In the genomic region with DNA sequence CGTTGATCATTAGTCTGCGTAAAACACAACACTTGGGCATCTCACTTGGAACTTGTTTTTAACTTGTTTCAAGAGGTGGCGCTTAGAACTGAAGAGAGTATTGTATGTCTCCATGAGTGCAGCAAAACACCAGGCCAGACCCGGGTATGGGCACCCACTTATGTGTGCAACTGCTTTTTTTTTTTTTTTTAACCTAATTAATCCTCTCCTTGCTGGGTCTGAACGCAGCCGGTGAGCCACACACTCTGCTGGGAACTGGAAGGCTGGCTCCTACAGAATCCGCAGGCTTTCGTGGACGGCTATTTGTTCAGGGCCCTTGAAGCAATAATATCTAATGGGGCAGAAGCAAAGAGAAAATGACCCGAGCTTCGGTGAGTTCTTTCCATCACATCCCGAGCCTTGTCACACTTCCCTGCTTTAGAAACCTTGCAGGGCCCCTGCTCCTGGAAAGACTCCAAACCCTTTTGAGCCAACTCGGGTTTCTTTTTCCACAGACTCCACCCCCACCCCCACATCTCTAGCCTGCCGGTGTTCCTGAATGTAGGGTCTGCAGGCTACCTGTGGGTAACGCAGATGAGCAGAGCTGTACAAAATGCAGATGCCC, we compare ENCODE assay signal across 9 mouse cellular contexts. TPM values are rescaled to one million over a fixed set of nuclear protein-coding genes. Genes with fewer than 3 reads are reported as not detected.
DNase-seq lines count a peak whose midpoint lies in the region; ATAC-seq lines count a peak whose summit lies in the region.
"Had no signal": no experiment of that assay in that cellular context is flagged by ENCODE, and none has a peak within 500 bp of the region (broad histone marks: within the 10 kb centered on the region; RNA-seq: fewer than 3 reads in every experiment).

No protein-coding gene starts in this region.

- no peak overlapping the region for H3K27ac ChIP-seq in lung, embryonic 16.5 days (ENCODE audit: low read length)
- no peak overlapping the region for H3K27ac ChIP-seq in intestine, embryonic 16.5 days (ENCODE audit: low read length)
- peak overlapping the region; percentile 33; the same call in 1 of the 2 replicates for H3K27ac ChIP-seq in stomach, embryonic 14.5 days (ENCODE audit: low read length)

- H3K9me3 ChIP-seq in lung, embryonic 16.5 days (ENCODE audit: control insufficient read depth, low read length), result no peaks in the 10 kb centered on the region
- H3K9me3 ChIP-seq in intestine, embryonic 16.5 days (ENCODE audit: control insufficient read depth, low read length), result no peaks in the 10 kb centered on the region
- no peaks in the 10 kb centered on the region for H3K9me3 ChIP-seq in stomach, embryonic 14.5 days (ENCODE audit: control insufficient read depth, low read depth, low read length)

- ATAC-seq in lung, embryonic 16.5 days (ENCODE audit: low read depth), result no peak
- ATAC-seq in intestine, embryonic 16.5 days, result 0 out of 2 replicates have a peak, but pooled peaks have one; percentile 33
- ATAC-seq in stomach, embryonic 14.5 days (ENCODE audit: insufficient number of reproducible peaks, insufficient read depth, low FRiP score, low read depth), result no peak; the same call in 1 of the 2 replicates
- no peak for ATAC-seq in erythroid progenitor cell, adult 5-6 weeks (replicated peaks; ENCODE audit: low FRiP score, poor library complexity, severe bottlenecking)

- no peaks in the 10 kb centered on the region for H3K36me3 ChIP-seq in lung, embryonic 16.5 days (ENCODE audit: control insufficient read depth, insufficient read depth, low read length)
- H3K36me3 ChIP-seq in intestine, embryonic 16.5 days (ENCODE audit: control insufficient read depth, insufficient read depth, low read length), result no peaks in the 10 kb centered on the region
- no peaks in the 10 kb centered on the region for H3K36me3 ChIP-seq in stomach, embryonic 14.5 days (ENCODE audit: control insufficient read depth, insufficient read depth, low read length)

- peak overlapping the region; percentile 26 for H3K4me2 ChIP-seq in lung, embryonic 16.5 days (ENCODE audit: low read depth, low read length)
- H3K4me2 ChIP-seq in intestine, embryonic 16.5 days (ENCODE audit: low read depth, low read length), result 0 out of 2 replicates have a peak overlapping the region, but pooled peaks have one; percentile 3
- peak overlapping the region; percentile 10; the same call in 1 of the 2 replicates for H3K4me2 ChIP-seq in stomach, embryonic 14.5 days (replicated peaks; ENCODE audit: low read depth, low read length)

- H3K27me3 ChIP-seq in lung, embryonic 16.5 days (ENCODE audit: control insufficient read depth, insufficient read depth, low read depth, low read length), result no peaks in the 10 kb centered on the region
- no peaks in the 10 kb centered on the region for H3K27me3 ChIP-seq in intestine, embryonic 16.5 days (replicated peaks; ENCODE audit: control insufficient read depth, insufficient read depth, low read length)
- no peaks in the 10 kb centered on the region for H3K27me3 ChIP-seq in stomach, embryonic 14.5 days (ENCODE audit: control insufficient read depth, insufficient read depth, low read length)

- H3K9ac ChIP-seq in lung, embryonic 16.5 days (ENCODE audit: low read length), result no peak overlapping the region
- H3K9ac ChIP-seq in intestine, embryonic 16.5 days (ENCODE audit: low read depth, low read length), result no peak overlapping the region
- H3K9ac ChIP-seq in stomach, embryonic 14.5 days (replicated peaks; ENCODE audit: low read depth, low read length), result no peak overlapping the region

- no peak overlapping the region for H3K4me3 ChIP-seq in lung, embryonic 16.5 days (ENCODE audit: low read length)
- no peak overlapping the region for H3K4me3 ChIP-seq in intestine, embryonic 16.5 days (ENCODE audit: low read length)
- H3K4me3 ChIP-seq in stomach, embryonic 14.5 days (ENCODE audit: low read depth, low read length), result no peak overlapping the region

- WGBS in lung, embryonic 16.5 days, result 23% methylated on average over 15 of the region's 15 CpGs
- WGBS in intestine, embryonic 16.5 days, result 29% methylated on average over 15 of the region's 15 CpGs
- WGBS in stomach, embryonic 14.5 days, result 27% methylated on average over 15 of the region's 15 CpGs

- peaks cover 3% of the 10 kb centered on the region; the same call in 1 of the 2 replicates for H3K4me1 ChIP-seq in lung, embryonic 16.5 days (replicated peaks; ENCODE audit: control insufficient read depth, insufficient read depth, low read length)
- H3K4me1 ChIP-seq in intestine, embryonic 16.5 days (ENCODE audit: control insufficient read depth, insufficient read depth, low read length), result 0 out of 2 replicates have a peak, but pooled peaks cover 2% of the 10 kb centered on the region
- H3K4me1 ChIP-seq in stomach, embryonic 14.5 days (ENCODE audit: control insufficient read depth, insufficient read depth, low read length), result peaks cover 7% of the 10 kb centered on the region; the same call in 1 of the 2 replicates

- peak; percentile 40 to 49 for DNase-seq in cerebellum, postnatal 14 days
- DNase-seq in cerebellum, adult 11 months, result no peak
- no peak for DNase-seq in lung, postnatal 4 days
- DNase-seq in ovary, adult 18-20 months (ENCODE audit: low spot score), result no peak
- DNase-seq: adrenal gland, adult 8-10 months had no signal

RNA-seq across cellular contexts. Expression of a gene that starts 20.8 kb away (rescaled TPM):
- 29.7 and 32.0 TPM in 2 replicates for polyA plus RNA-seq in lung, embryonic 16.5 days (2015; fragmentation: Nextera tagmentation; extraction: Ambion mirVana)
- 8.3 and 8.8 TPM in 2 replicates for polyA plus RNA-seq in intestine, embryonic 16.5 days (2015; fragmentation: Nextera tagmentation; extraction: Ambion mirVana)
- polyA plus RNA-seq in stomach, embryonic 14.5 days (2014; fragmentation: Nextera tagmentation; extraction: Ambion mirVana), result 19.5 and 20.2 TPM in 2 replicates
- not detected in 2 replicates for total RNA-seq in erythroid progenitor cell, adult 5-6 weeks (2015; ENCODE audit: low replicate concordance)
- total RNA-seq in erythroid progenitor cell, adult 5-6 weeks (2017; ENCODE audit: low replicate concordance), result not detected in 2 replicates

Comparison
In these comparisons a context has a peak if more than half of its experiments do, and no peak if none do; other contexts are left out.
1. DNase-seq: peak in cerebellum, postnatal 14 days (2 of 2); none in cerebellum, adult 11 months (single experiment), lung, postnatal 4 days (0 of 2) and ovary, adult 18-20 months (single experiment).
2. Peak in every context shown above with its lines, with median percentiles within 50 percentile points of each other: H3K4me2 ChIP-seq.